Mouse (Mus musculus): ENCODE data around the gene Sash1. TPM values are rescaled to one million over a fixed set of nuclear protein-coding genes. Genes with fewer than 3 reads are reported as not detected.

The Sash1 gene
- polyA plus RNA-seq (2012; fragmentation: generic; extraction: Trizol): 1.9 TPM
- long read RNA-seq, experiment 1, partial matches to known transcripts: 0 of 1 reads
- long read RNA-seq, experiment 1, other reads (novel, unspliced or antisense): 1 of 1 reads
- long read RNA-seq, experiment 2: 0 reads

DNA sequence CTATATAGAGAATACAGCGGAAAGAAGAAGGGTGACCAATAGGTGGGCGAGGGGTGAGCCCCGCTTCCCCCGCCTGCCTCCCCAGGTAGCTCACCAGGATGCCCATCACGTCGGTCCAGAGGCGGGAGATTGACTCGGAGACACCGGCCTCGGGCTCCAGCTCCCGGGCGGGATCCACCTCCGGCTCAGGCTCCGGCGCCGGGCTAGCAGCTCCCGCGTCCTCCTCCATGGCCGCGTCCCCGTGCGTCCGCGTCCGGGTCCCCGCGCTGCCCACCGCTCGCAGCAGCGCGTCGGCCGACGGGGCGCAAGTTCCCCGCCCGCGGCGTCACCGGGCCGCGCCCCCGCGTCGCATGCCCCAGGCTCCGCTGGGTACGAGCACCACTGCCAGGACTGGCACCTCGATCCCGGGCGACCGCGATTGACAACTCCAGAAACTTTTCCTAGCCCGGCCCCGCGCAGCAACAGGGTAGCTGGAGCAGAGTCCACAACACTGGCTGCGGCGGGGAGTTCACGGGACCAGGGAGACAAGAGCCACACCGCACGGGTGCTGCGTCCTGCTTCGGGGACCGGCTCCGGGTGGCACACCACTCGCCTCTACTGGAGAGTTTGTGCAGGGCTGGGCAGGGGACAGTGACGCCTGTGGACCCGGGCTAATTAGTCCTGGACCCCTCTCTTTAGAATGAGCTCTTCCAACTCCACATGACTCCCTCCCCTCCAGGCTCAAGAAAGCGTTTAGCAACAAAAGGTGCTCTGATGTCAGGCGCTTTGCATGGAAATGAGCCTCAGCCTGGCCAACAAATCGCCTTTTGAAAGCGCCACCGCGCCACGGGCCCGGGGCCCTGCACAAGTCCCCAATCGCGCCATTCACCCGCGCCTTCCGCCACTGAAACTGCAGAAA lies at the start of gene Sash1:
Gene Sash1 (minus strand): TSS at position 441 of the 898 bp plus-strand sequence.
- H3K79me3 ChIP-seq (ENCODE audit: low read depth): no peaks in the 10 kb centered on the region
- no peaks in the 10 kb centered on the region for H3K27me3 ChIP-seq (ENCODE audit: control insufficient read depth, insufficient read depth, insufficient read length)
- H3K36me3 ChIP-seq (ENCODE audit: control insufficient read depth, insufficient read depth): no peaks in the 10 kb centered on the region
- no peaks in the 10 kb centered on the region for H3K79me2 ChIP-seq (ENCODE audit: control insufficient read depth, insufficient read depth)
- peak within 1 kb of the TSS; percentile 31 for H3K4me3 ChIP-seq (ENCODE audit: insufficient read depth, poor library complexity, severe bottlenecking)
- H3ac ChIP-seq (ENCODE audit: control insufficient read depth, insufficient read length, low read depth): peak within 1 kb of the TSS; percentile 58
- TF ChIP-seq MAX (IDR thresholded peaks at IDR 0.05): no peak
- no peak for TF ChIP-seq MYOG (IDR thresholded peaks at IDR 0.05; ENCODE audit: control insufficient read depth, extremely low read depth, insufficient read length)
- no peak for TF ChIP-seq FOSL1 (IDR thresholded peaks at IDR 0.05; ENCODE audit: insufficient read depth, low read length, poor library complexity, severe bottlenecking)
- TF ChIP-seq CTCF (IDR thresholded peaks at IDR 0.05; ENCODE audit: control insufficient read depth, insufficient read depth, insufficient read length): no peak
- no peak for TF ChIP-seq CEBPB (IDR thresholded peaks at IDR 0.05; ENCODE audit: low read depth)
- TF ChIP-seq USF1 (IDR thresholded peaks at IDR 0.05; ENCODE audit: low read depth): no peak
- TF ChIP-seq MYOD1 (IDR thresholded peaks at IDR 0.05; ENCODE audit: control insufficient read depth, insufficient read length, low read depth): no peak

DNA sequence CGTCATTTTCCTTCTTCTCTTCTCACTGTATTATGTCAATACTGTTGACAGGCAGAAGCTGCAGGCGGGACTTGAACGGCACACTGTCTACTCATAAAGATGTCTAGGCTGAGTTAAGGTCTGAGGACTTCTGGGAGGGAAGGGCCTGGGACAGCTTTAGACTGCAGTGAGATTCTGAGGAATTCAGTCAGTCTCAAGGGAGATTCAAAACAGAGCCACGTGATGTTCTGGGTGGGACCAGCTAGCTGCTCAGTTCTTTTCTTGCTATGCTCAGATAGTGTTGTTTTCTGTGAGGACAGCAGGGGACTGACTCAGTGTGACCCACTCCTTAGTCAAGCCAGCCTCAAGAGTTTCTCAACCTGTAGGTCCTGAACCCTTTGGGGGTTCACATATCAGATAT lies 49.7 kb upstream of the Sash1 start:
- Histone ChIP-seq H3K4me3 (ENCODE audit: insufficient read depth, poor library complexity, severe bottlenecking) (no peak overlapping the region), H3K36me3 (ENCODE audit: control insufficient read depth, insufficient read depth) (no peaks in the 10 kb centered on the region), H3K79me2 (ENCODE audit: control insufficient read depth, insufficient read depth) (no peaks in the 10 kb centered on the region), H3K79me3 (ENCODE audit: low read depth) (no peaks in the 10 kb centered on the region), H3K27me3 (ENCODE audit: control insufficient read depth, insufficient read depth, insufficient read length) (no peaks in the 10 kb centered on the region), H3ac (ENCODE audit: control insufficient read depth, insufficient read length, low read depth) (no peak overlapping the region)
- TF ChIP-seq MAX (IDR thresholded peaks at IDR 0.05) (no peak), USF1 (IDR thresholded peaks at IDR 0.05; ENCODE audit: low read depth) (peak; percentile 25), CTCF (IDR thresholded peaks at IDR 0.05; ENCODE audit: control insufficient read depth, insufficient read depth, insufficient read length) (no peak), MYOG (IDR thresholded peaks at IDR 0.05; ENCODE audit: control insufficient read depth, extremely low read depth, insufficient read length) (no peak), FOSL1 (IDR thresholded peaks at IDR 0.05; ENCODE audit: insufficient read depth, low read length, poor library complexity, severe bottlenecking) (no peak), MYOD1 (IDR thresholded peaks at IDR 0.05; ENCODE audit: control insufficient read depth, insufficient read length, low read depth) (no peak), CEBPB (IDR thresholded peaks at IDR 0.05; ENCODE audit: low read depth) (no peak)

DNA sequence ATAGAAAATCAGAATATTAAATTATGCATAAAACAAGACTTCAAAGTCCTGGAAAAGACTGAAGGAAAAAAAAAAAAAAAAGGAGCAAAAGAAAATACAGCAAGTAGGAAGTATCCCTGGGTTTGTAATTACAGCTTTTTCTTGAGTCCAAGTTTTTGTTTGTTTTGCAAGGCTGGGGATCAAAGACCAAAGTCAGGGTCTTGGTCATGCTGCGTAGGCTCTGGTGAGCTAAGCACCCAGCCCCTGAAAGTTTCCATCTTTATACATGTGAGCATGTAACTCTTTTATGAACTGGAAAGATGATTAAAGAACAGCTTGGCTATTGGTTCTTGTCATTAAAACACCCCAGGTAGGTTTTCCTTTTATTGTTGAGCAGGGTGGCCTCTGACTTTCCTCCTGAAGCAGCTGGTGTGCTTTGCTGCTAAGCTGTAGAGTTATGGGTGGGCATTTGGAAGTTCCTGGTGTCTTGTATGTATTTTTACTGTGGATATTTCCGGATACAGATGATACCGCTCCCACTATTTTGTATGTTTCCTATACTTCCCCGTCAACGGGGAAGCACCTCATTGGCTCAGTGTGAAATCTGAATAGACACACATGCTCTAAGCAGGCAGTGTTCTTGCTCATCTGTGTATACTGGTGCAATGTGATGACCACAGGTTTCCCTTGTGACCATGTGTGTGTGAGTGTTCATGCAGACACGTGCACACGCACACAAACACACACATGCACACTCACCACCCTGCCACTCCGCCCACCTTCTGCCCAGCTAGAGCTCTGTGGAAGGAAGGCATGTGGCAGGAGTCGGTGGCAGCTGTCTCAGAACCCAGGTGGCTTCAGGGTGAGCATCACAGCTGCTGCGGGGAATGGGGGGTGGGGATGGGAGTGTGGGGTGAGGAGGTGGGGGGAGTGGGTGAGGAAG lies 47.8 kb upstream of the Sash1 start:
- H3ac ChIP-seq (ENCODE audit: control insufficient read depth, insufficient read length, low read depth): no peak overlapping the region
- H3K36me3 ChIP-seq (ENCODE audit: control insufficient read depth, insufficient read depth): no peaks in the 10 kb centered on the region
- H3K79me2 ChIP-seq (ENCODE audit: control insufficient read depth, insufficient read depth): no peaks in the 10 kb centered on the region
- no peak overlapping the region for H3K4me3 ChIP-seq (ENCODE audit: insufficient read depth, poor library complexity, severe bottlenecking)
- no peaks in the 10 kb centered on the region for H3K27me3 ChIP-seq (ENCODE audit: control insufficient read depth, insufficient read depth, insufficient read length)
- H3K79me3 ChIP-seq (ENCODE audit: low read depth): no peaks in the 10 kb centered on the region
- TF ChIP-seq MYOD1 (IDR thresholded peaks at IDR 0.05; ENCODE audit: control insufficient read depth, insufficient read length, low read depth) (no peak), CEBPB (IDR thresholded peaks at IDR 0.05; ENCODE audit: low read depth) (no peak), MAX (IDR thresholded peaks at IDR 0.05) (no peak)

DNA sequence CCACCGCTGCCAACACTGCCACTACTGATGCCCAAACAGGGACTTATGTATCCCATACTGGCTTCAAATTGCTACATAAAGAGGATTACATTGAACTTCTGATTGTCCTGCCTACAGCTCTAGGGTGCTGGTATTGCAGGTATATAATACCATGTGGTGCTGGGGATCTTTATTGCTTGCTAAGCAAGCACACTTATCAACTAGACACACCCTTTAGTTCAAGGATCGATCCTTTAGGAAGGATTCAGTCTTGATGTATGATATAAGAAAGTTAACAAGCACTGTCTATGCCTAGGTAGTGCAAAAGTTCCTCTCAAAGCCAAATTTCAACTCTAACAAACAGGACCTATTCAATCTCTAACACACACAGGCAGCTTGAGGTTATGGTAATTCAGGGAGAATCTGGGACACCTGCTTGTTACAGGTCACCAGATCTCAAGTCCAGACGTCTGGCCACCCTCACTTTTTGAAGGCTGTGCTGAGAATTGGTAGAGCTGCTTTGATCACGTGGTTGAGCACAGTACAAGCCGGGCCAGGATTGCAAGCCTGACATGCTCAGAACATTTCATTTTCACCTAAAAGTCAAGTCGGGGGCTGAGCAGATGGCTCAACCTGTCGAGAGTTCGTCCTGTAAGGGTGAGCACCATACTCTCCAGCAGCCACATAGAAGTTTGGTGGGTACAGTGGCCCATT lies 45.8 kb upstream of the Sash1 start:
- Histone ChIP-seq H3K79me2 (ENCODE audit: control insufficient read depth, insufficient read depth) (no peaks in the 10 kb centered on the region), H3K4me3 (ENCODE audit: insufficient read depth, poor library complexity, severe bottlenecking) (no peak overlapping the region), H3K79me3 (ENCODE audit: low read depth) (no peaks in the 10 kb centered on the region), H3ac (ENCODE audit: control insufficient read depth, insufficient read length, low read depth) (no peak overlapping the region), H3K36me3 (ENCODE audit: control insufficient read depth, insufficient read depth) (no peaks in the 10 kb centered on the region), H3K27me3 (ENCODE audit: control insufficient read depth, insufficient read depth, insufficient read length) (no peaks in the 10 kb centered on the region)
- no peak for TF ChIP-seq MAX (IDR thresholded peaks at IDR 0.05)
- TF ChIP-seq USF1 (IDR thresholded peaks at IDR 0.05; ENCODE audit: low read depth): no peak
- no peak for TF ChIP-seq CEBPB (IDR thresholded peaks at IDR 0.05; ENCODE audit: low read depth)
- TF ChIP-seq FOSL1 (IDR thresholded peaks at IDR 0.05; ENCODE audit: insufficient read depth, low read length, poor library complexity, severe bottlenecking): no peak
- no peak for TF ChIP-seq MYOD1 (IDR thresholded peaks at IDR 0.05; ENCODE audit: control insufficient read depth, insufficient read length, low read depth)
- TF ChIP-seq CTCF (IDR thresholded peaks at IDR 0.05; ENCODE audit: control insufficient read depth, insufficient read depth, insufficient read length): no peak
- no peak for TF ChIP-seq MYOG (IDR thresholded peaks at IDR 0.05; ENCODE audit: control insufficient read depth, extremely low read depth, insufficient read length)

DNA sequence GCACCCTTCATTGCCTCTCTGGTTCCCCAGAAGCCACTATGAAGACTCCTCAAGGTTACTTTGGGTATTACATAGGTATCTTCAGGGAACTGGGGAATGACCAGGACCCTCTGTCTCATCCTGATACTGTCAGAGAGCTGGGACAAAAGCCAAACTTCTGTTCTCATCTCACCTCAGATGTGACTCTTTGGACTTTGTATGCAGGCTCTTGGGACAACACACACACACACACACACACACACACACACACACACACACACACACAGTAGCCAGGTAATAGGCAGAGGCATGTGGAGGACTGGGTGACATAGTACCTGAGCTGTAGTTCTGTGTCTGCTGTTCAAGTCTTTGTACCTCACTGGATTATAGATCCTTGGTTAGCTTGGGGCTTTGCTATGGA lies 44.8 kb upstream of the Sash1 start:
- Histone ChIP-seq H3ac (ENCODE audit: control insufficient read depth, insufficient read length, low read depth) (no peak overlapping the region), H3K36me3 (ENCODE audit: control insufficient read depth, insufficient read depth) (no peaks in the 10 kb centered on the region), H3K79me2 (ENCODE audit: control insufficient read depth, insufficient read depth) (no peaks in the 10 kb centered on the region), H3K4me3 (ENCODE audit: insufficient read depth, poor library complexity, severe bottlenecking) (no peak overlapping the region), H3K27me3 (ENCODE audit: control insufficient read depth, insufficient read depth, insufficient read length) (no peaks in the 10 kb centered on the region), H3K79me3 (ENCODE audit: low read depth) (no peaks in the 10 kb centered on the region)
- no peak for TF ChIP-seq MAX (IDR thresholded peaks at IDR 0.05)
- TF ChIP-seq FOSL1 (IDR thresholded peaks at IDR 0.05; ENCODE audit: insufficient read depth, low read length, poor library complexity, severe bottlenecking): no peak
- TF ChIP-seq CEBPB (IDR thresholded peaks at IDR 0.05; ENCODE audit: low read depth): no peak
- no peak for TF ChIP-seq USF1 (IDR thresholded peaks at IDR 0.05; ENCODE audit: low read depth)

Data from C2C12 (cell line).